Mouse (Mus musculus) cortical plate, adult 2 months (tissue): ENCODE measurements around the gene Clcn1.

Source experiments
- CTCF ChIP-seq: fragments of 200-500 bp; IDR thresholded peaks from 2 replicates; pipeline ENCODE4 v1.5.1; 2011; ENCODE audit warnings: mild to moderate bottlenecking, control low read depth, low read length; ENCODE audit not compliant: insufficient read depth; ENCODE audit errors: extremely low read depth
- POLR2A ChIP-seq: fragments of 200-500 bp; IDR thresholded peaks from 2 replicates; pipeline ENCODE4 v1.6.1; 2011; ENCODE audit warnings: mild to moderate bottlenecking, low read length, control low read depth; ENCODE audit not compliant: insufficient read depth; ENCODE audit errors: extremely low read depth

DNA sequence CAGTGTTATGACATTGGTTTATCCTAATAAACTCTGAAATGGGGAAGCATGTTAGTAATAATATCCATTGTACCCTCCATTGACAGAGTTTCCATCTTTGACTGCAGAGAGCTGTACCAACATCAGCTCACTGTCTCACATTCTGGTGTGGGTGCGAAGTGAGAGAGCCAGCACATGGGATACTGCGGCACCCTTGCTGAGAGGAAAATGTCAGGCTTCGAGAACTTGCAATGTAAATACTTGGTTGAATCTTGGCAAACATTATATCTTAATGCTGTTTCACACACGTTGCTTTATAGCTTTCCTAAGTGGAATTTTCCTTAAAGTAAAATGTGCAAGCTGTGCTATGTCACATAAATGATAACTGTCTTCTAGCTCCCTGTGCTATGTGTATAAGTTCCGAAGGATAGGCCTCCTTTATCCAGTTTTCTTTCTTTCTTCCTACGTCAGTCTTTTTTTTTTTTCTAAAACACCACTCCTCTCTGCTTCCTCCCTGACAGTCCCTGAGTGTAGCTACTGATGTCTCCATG is 49.1 kb upstream of the Clcn1 start:
- TF ChIP-seq CTCF (no peak), POLR2A (no peak)
